Comparison of ENCODE assay signal across 8 mouse cellular contexts in genomic region chr6:112133522-112133921, GRCm38 (mm10).
DNase-seq lines count a peak whose midpoint lies in the region; ATAC-seq and TF ChIP-seq lines count a peak whose summit lies in the region.
"Had no signal": no experiment of that assay in that cellular context is flagged by ENCODE, and none has a peak within 500 bp of the region (broad histone marks: within the 10 kb centered on the region; RNA-seq: fewer than 3 reads in every experiment).

No protein-coding gene starts in this region.

- peak; percentile 37 for DNase-seq in kidney, postnatal 0 days (ENCODE audit: low spot score)
- peak; percentile 87 for DNase-seq in R1 (ENCODE audit: low read depth, low spot score)
- peak; percentile 49 for DNase-seq in gastrocnemius, postnatal 14 days
- peak; percentile 53 for DNase-seq in retina, embryonic 14.5 days (ENCODE audit: low spot score)
- no peak for DNase-seq in layer of hippocampus, adult 9-11 months

- TF ChIP-seq EP300 in ES-Bruce4 (IDR thresholded peaks at IDR 0.05; ENCODE audit: insufficient read depth, low read depth, low read length) = no peak

- peak; percentile 77 for TF ChIP-seq CTCF in kidney, postnatal 0 days (IDR thresholded peaks at IDR 0.05; ENCODE audit: low read depth)
- peak; percentile 85 for TF ChIP-seq CTCF in ES-Bruce4 (IDR thresholded peaks at IDR 0.05; ENCODE audit: low read depth, low read length)

- H3K27ac ChIP-seq in kidney, postnatal 0 days = no peak overlapping the region
- H3K27ac ChIP-seq in kidney, embryonic 15.5 days = no peak overlapping the region
- no peak overlapping the region for H3K27ac ChIP-seq in ES-Bruce4 (ENCODE audit: insufficient read depth, low read length)
- H3K27ac ChIP-seq: lung, embryonic 15.5 days had no signal

- H3K4me1 ChIP-seq in kidney, postnatal 0 days (replicated peaks; ENCODE audit: insufficient read depth, low read length) = no peaks in the 10 kb centered on the region
- H3K4me1 ChIP-seq in kidney, embryonic 15.5 days = no peaks in the 10 kb centered on the region
- no peaks in the 10 kb centered on the region for H3K4me1 ChIP-seq in ES-Bruce4 (ENCODE audit: control insufficient read depth, insufficient read depth, low read length)
- H3K4me1 ChIP-seq: lung, embryonic 15.5 days had no signal

- WGBS in kidney, postnatal 0 days = 25% methylated on average over 3 of the region's 3 CpGs
- 26% methylated on average over 3 of the region's 3 CpGs for WGBS in kidney, embryonic 15.5 days

- no peak overlapping the region for H3K4me3 ChIP-seq in kidney, postnatal 0 days (replicated peaks; ENCODE audit: low read depth, low read length)
- H3K4me3 ChIP-seq in kidney, embryonic 15.5 days (replicated peaks) = no peak overlapping the region
- H3K4me3 ChIP-seq in ES-Bruce4 (ENCODE audit: low read depth, low read length) = no peak overlapping the region
- H3K4me3 ChIP-seq: lung, embryonic 15.5 days had no signal

- H3K9ac ChIP-seq in kidney, postnatal 0 days (ENCODE audit: low read depth, low read length) = no peak overlapping the region
- no peak overlapping the region for H3K9ac ChIP-seq in kidney, embryonic 15.5 days
- H3K9ac ChIP-seq in ES-Bruce4 (ENCODE audit: low read depth, poor library complexity, severe bottlenecking) = no peak overlapping the region
- H3K9ac ChIP-seq: lung, embryonic 15.5 days had no signal

- no peaks in the 10 kb centered on the region for H3K9me3 ChIP-seq in kidney, postnatal 0 days (replicated peaks; ENCODE audit: low read length)
- no peaks in the 10 kb centered on the region for H3K9me3 ChIP-seq in kidney, embryonic 15.5 days (replicated peaks)
- no peaks in the 10 kb centered on the region for H3K9me3 ChIP-seq in ES-Bruce4 (replicated peaks; ENCODE audit: control insufficient read depth, insufficient read depth, low read length, poor library complexity, severe bottlenecking)
- H3K9me3 ChIP-seq: lung, embryonic 15.5 days had no signal

- no peaks in the 10 kb centered on the region for H3K36me3 ChIP-seq in kidney, postnatal 0 days (ENCODE audit: insufficient read depth, low read length)
- H3K36me3 ChIP-seq in kidney, embryonic 15.5 days = no peaks in the 10 kb centered on the region
- no peaks in the 10 kb centered on the region for H3K36me3 ChIP-seq in ES-Bruce4 (ENCODE audit: control insufficient read depth, insufficient read depth, low read length, poor library complexity, severe bottlenecking)
- H3K36me3 ChIP-seq: lung, embryonic 15.5 days had no signal

- H3K4me2 ChIP-seq in kidney, postnatal 0 days (ENCODE audit: low read length) = no peak overlapping the region
- H3K4me2 ChIP-seq in kidney, embryonic 15.5 days = no peak overlapping the region
- H3K4me2 ChIP-seq: lung, embryonic 15.5 days had no signal

- no peak for TF ChIP-seq POLR2A in ES-Bruce4 (IDR thresholded peaks at IDR 0.05; ENCODE audit: insufficient read depth, low read length)

- ATAC-seq in kidney, postnatal 0 days (replicated peaks; ENCODE audit: low FRiP score, low read depth) = no peak
- ATAC-seq in kidney, embryonic 15.5 days (replicated peaks; ENCODE audit: low FRiP score) = no peak

- intact Hi-C loops in gastrocnemius, postnatal 14 days (cut with DNase I; ENCODE audit: low total_unique reads) = no loop called here

- H3K27me3 ChIP-seq in kidney, postnatal 0 days (ENCODE audit: insufficient read depth, low read length) = no peaks in the 10 kb centered on the region
- no peaks in the 10 kb centered on the region for H3K27me3 ChIP-seq in kidney, embryonic 15.5 days
- H3K27me3 ChIP-seq in ES-Bruce4 (ENCODE audit: control insufficient read depth, insufficient read depth, low read length, poor library complexity, severe bottlenecking) = no peaks in the 10 kb centered on the region
- H3K27me3 ChIP-seq: lung, embryonic 15.5 days had no signal
